Mouse (Mus musculus): ENCODE data around the gene Vcp. TPM values are rescaled to one million over a fixed set of nuclear protein-coding genes. Genes with fewer than 3 reads are reported as not detected.
"Not testable (repeated sequence)": the region's sequence is repeated elsewhere in the genome, so short reads cannot be mapped to it uniquely, and the experiment has no call there.

Gene Vcp
- total and polyA plus RNA-seq, 2 experiments from 2014 or later, result 166 to 438 TPM

DNA sequence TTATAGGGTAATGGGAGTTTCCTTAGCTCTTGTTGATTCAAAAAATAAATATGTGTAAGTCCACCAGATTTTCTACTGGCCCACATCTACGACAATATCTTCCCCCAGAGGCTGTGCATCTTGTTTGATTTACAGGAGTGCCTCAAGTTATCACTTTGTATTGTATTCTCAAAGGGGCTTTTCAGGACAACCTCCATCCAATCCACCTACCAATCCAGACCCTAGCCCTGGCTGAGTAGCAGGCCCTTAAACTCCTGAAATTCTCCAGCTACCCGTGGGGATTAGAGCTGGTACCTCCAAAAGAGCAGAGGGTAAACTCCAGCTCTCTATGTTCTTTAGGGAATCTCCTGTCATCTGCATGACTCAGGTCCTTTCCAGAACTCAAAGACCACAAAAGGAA, 2.3 kb downstream of the Vcp start:
- no peak for ATAC-seq (ENCODE audit: insufficient read depth, low read depth)
- no peaks in the 10 kb centered on the region for H3K9me3 ChIP-seq (replicated peaks; ENCODE audit: control insufficient read depth, low read length)
- WGBS, result 18% methylated on average over 2 of the region's 2 CpGs
- no peaks in the 10 kb centered on the region for H3K27me3 ChIP-seq (ENCODE audit: control insufficient read depth, insufficient read depth, low read length)
- TF ChIP-seq EP300 (IDR thresholded peaks at IDR 0.05; ENCODE audit: low read depth) (no peak), CTCF (IDR thresholded peaks at IDR 0.05; ENCODE audit: low read depth) (no peak)
- H3K4me1 ChIP-seq (ENCODE audit: control insufficient read depth, insufficient read depth), result peaks cover 20% of the 10 kb centered on the region
- H3K4me3 ChIP-seq (ENCODE audit: low read depth, low read length), result peak overlapping the region; percentile 86
- peak overlapping the region; percentile 99 for H3K27ac ChIP-seq (ENCODE audit: low read depth)
- peak overlapping the region; percentile 85 for H3K4me2 ChIP-seq (ENCODE audit: low read depth, low read length)
- peak overlapping the region; percentile 55 for H3K9ac ChIP-seq (replicated peaks; ENCODE audit: low read depth, low read length)
- DNase-seq (ENCODE audit: low spot score), result no peak
- peaks cover 31% of the 10 kb centered on the region for H3K36me3 ChIP-seq (replicated peaks; ENCODE audit: control insufficient read depth, insufficient read depth, low read length)

DNA sequence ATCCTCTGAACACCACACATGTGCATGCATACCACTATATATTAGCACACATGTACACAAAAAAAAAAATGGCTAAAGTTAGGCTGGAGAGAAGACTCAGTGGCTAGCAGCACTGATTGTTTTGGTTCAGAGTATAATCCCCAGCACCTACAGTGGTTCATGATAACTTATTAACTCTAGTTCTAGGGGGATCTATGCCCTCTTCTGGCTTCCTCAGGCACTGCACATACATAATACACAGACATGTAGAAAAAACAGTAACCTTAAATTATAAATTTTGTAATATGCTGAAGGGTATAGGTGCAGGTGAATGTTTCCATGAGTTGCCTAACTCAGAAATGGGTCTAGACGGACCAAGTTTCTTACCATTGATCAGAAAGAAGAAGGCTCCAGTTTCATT, 12.0 kb downstream of the Vcp start:
- H3K36me3 ChIP-seq (replicated peaks; ENCODE audit: control insufficient read depth, insufficient read depth, low read length), result peaks cover 98% of the 10 kb centered on the region
- no peak overlapping the region for H3K27ac ChIP-seq (ENCODE audit: low read depth)
- WGBS, result 70% methylated on average over 1 of the region's 1 CpGs
- no peak overlapping the region for H3K9ac ChIP-seq (replicated peaks; ENCODE audit: low read depth, low read length)
- ATAC-seq (ENCODE audit: insufficient read depth, low read depth) (no peak), DNase-seq (ENCODE audit: low spot score) (no peak)
- TF ChIP-seq CTCF (IDR thresholded peaks at IDR 0.05; ENCODE audit: low read depth), result 0 out of 2 replicates have a peak, but pooled peaks have one; percentile 5
- TF ChIP-seq EP300 (IDR thresholded peaks at IDR 0.05; ENCODE audit: low read depth), result no peak
- H3K27me3 ChIP-seq (ENCODE audit: control insufficient read depth, insufficient read depth, low read length), result no peaks in the 10 kb centered on the region
- H3K4me2 ChIP-seq (ENCODE audit: low read depth, low read length), result no peak overlapping the region
- H3K4me1 ChIP-seq (ENCODE audit: control insufficient read depth, insufficient read depth), result no peaks in the 10 kb centered on the region
- H3K4me3 ChIP-seq (ENCODE audit: low read depth, low read length), result no peak overlapping the region
- H3K9me3 ChIP-seq (replicated peaks; ENCODE audit: control insufficient read depth, low read length), result no peaks in the 10 kb centered on the region

- not testable (repeated sequence) for H3K27ac ChIP-seq (ENCODE audit: low read depth); H3K4me2 ChIP-seq (ENCODE audit: low read depth, low read length); H3K27me3 ChIP-seq (ENCODE audit: control insufficient read depth, insufficient read depth, low read length); H3K4me3 ChIP-seq (ENCODE audit: low read depth, low read length); ATAC-seq (ENCODE audit: insufficient read depth, low read depth); DNase-seq (ENCODE audit: low spot score); H3K9ac ChIP-seq (replicated peaks; ENCODE audit: low read depth, low read length); H3K9me3 ChIP-seq (replicated peaks; ENCODE audit: control insufficient read depth, low read length); H3K4me1 ChIP-seq (ENCODE audit: control insufficient read depth, insufficient read depth)
- H3K36me3 ChIP-seq (replicated peaks; ENCODE audit: control insufficient read depth, insufficient read depth, low read length), result peaks cover 74% of the 10 kb centered on the region
- 97% methylated on average over 6 of the region's 8 CpGs for WGBS
Measured at GRCm38 (mm10) chr4:42980467-42980866, 19.8 kb downstream of the Vcp start.

DNA sequence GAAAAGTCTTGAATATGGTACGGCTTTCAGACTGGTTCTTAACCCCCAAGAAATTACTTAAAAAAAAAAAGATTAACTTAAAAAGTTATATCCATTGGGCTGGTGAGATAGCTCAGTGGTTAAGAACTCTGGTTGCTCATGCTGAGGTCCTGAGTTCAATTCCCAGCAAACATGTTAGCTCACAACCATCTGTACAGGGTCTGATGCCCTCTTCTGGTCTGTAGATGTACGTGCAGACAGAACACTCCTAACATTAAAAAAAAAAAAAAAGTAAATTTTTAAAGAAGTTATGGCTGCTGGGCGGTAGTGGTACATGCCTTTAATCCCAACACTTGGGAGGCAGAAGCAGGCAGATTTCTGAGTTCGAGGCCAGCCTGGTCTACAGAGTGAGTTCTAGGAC, 22.2 kb downstream of the Vcp start:
- Histone ChIP-seq H3K27me3 (ENCODE audit: control insufficient read depth, insufficient read depth, low read length) (no peaks in the 10 kb centered on the region), H3K4me2 (ENCODE audit: low read depth, low read length) (no peak overlapping the region), H3K4me3 (ENCODE audit: low read depth, low read length) (no peak overlapping the region), H3K9ac (replicated peaks; ENCODE audit: low read depth, low read length) (no peak overlapping the region), H3K27ac (ENCODE audit: low read depth) (no peak overlapping the region), H3K4me1 (ENCODE audit: control insufficient read depth, insufficient read depth) (peaks cover 6% of the 10 kb centered on the region; the same call in 1 of the 2 replicates), H3K36me3 (replicated peaks; ENCODE audit: control insufficient read depth, insufficient read depth, low read length) (peaks cover 50% of the 10 kb centered on the region), H3K9me3 (replicated peaks; ENCODE audit: control insufficient read depth, low read length) (no peaks in the 10 kb centered on the region)
- no peak for ATAC-seq (ENCODE audit: insufficient read depth, low read depth)
- TF ChIP-seq EP300 (IDR thresholded peaks at IDR 0.05; ENCODE audit: low read depth) (no peak), CTCF (IDR thresholded peaks at IDR 0.05; ENCODE audit: low read depth) (no peak; the same call in 1 of the 2 replicates)
- DNase-seq (ENCODE audit: low spot score), result no peak
- WGBS, result 88% methylated on average over 4 of the region's 4 CpGs

DNA sequence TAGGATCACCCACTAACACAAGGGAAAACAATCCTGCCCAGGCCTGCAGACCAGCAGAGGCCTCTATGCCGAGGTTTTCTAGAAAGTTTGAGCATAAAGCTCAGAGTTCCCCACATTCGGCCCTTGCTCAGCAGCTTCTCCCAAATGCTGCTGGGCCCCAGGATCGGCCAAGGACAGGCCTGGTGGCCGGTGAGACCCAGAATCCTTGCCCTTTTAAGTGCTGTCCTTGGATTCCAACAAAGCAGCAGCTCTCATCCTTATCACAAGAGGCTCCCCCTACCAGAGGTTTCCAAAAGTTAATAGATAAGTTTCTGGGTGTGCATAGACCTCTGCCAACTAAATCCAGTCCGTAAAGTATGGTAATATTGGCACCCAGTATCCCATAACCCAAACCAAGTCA, 26.4 kb downstream of the Vcp start:
- no peak overlapping the region for H3K9ac ChIP-seq (replicated peaks; ENCODE audit: low read depth, low read length)
- WGBS, result 36% methylated on average over 5 of the region's 5 CpGs
- DNase-seq (ENCODE audit: low spot score) (no peak), ATAC-seq (ENCODE audit: insufficient read depth, low read depth) (no peak)
- H3K9me3 ChIP-seq (replicated peaks; ENCODE audit: control insufficient read depth, low read length), result no peaks in the 10 kb centered on the region
- no peak overlapping the region for H3K4me2 ChIP-seq (ENCODE audit: low read depth, low read length)
- no peak overlapping the region for H3K4me3 ChIP-seq (ENCODE audit: low read depth, low read length)
- H3K4me1 ChIP-seq (ENCODE audit: control insufficient read depth, insufficient read depth), result peaks cover 6% of the 10 kb centered on the region; the same call in 1 of the 2 replicates
- TF ChIP-seq EP300 (IDR thresholded peaks at IDR 0.05; ENCODE audit: low read depth) (no peak), CTCF (IDR thresholded peaks at IDR 0.05; ENCODE audit: low read depth) (no peak)
- peaks cover 13% of the 10 kb centered on the region; the same call in 1 of the 2 replicates for H3K36me3 ChIP-seq (replicated peaks; ENCODE audit: control insufficient read depth, insufficient read depth, low read length)
- H3K27ac ChIP-seq (ENCODE audit: low read depth), result no peak overlapping the region
- H3K27me3 ChIP-seq (ENCODE audit: control insufficient read depth, insufficient read depth, low read length), result no peaks in the 10 kb centered on the region

DNA sequence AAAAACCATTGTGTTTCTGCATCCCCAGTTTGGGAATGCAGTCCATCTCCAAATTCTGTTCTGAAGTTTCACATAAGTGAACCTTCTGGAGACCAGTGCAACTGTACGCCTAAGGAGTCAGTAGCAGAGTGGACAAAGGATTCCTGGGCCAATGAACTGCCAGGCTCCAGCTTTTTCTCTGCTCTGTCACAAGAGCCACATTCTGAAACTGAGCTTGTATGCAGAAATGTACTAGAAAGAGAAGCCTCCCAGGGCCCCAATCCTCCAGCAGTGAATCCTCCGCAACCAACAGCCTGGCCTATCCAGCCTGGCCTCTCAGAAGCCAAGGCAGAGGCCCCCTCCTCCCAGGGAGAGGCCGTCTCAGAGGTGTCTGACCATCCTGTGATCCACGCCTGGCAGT, 27.4 kb downstream of the Vcp start:
- no peak for ATAC-seq (ENCODE audit: insufficient read depth, low read depth)
- no peak overlapping the region for H3K9ac ChIP-seq (replicated peaks; ENCODE audit: low read depth, low read length)
- H3K27me3 ChIP-seq (ENCODE audit: control insufficient read depth, insufficient read depth, low read length), result no peaks in the 10 kb centered on the region
- no peaks in the 10 kb centered on the region for H3K9me3 ChIP-seq (replicated peaks; ENCODE audit: control insufficient read depth, low read length)
- H3K36me3 ChIP-seq (replicated peaks; ENCODE audit: control insufficient read depth, insufficient read depth, low read length), result 0 out of 2 replicates have a peak, but pooled peaks cover 4% of the 10 kb centered on the region
- H3K4me3 ChIP-seq (ENCODE audit: low read depth, low read length), result no peak overlapping the region
- H3K4me2 ChIP-seq (ENCODE audit: low read depth, low read length), result no peak overlapping the region
- H3K27ac ChIP-seq (ENCODE audit: low read depth), result no peak overlapping the region
- no peak for DNase-seq (ENCODE audit: low spot score)
- TF ChIP-seq CTCF (IDR thresholded peaks at IDR 0.05; ENCODE audit: low read depth), result no peak
- H3K4me1 ChIP-seq (ENCODE audit: control insufficient read depth, insufficient read depth), result peaks cover 6% of the 10 kb centered on the region; the same call in 1 of the 2 replicates
- WGBS, result 71% methylated on average over 4 of the region's 4 CpGs

Data from heart, postnatal 0 days (tissue).